Mouse (Mus musculus): ENCODE data around the gene Pacsin2. TPM values are rescaled to one million over a fixed set of nuclear protein-coding genes. Genes with fewer than 3 reads are reported as not detected.

Gene Pacsin2
- polyA plus RNA-seq, 1 experiment from 2014 or later: 43.2 TPM

DNA sequence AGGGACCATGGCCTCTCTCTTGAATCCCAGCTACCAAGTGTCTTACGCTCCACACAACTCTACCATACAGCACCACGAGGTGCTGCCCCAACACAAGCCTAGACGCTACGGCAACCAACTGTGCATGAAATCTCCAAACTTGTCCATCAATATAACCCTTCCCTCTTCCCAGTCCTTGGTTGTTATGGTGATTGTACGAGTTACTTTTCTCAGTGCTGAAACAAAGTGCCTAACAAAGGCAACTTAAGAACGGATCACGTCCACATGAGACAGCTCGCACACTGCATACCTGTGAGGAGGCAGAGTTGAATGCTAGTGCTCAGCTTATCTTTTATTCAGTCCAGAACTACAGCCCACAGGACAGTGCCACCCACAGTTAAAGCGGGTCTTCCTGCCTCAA lies 27.9 kb downstream of the Pacsin2 start:
- no peaks in the 10 kb centered on the region for H3K36me3 ChIP-seq (ENCODE audit: control insufficient read depth, insufficient read depth, low read length)
- DNase-seq (ENCODE audit: low spot score): no peak
- no peaks in the 10 kb centered on the region for H3K27me3 ChIP-seq (ENCODE audit: control insufficient read depth, insufficient read depth, low read length)
- H3K27ac ChIP-seq (ENCODE audit: low read depth, low read length): no peak overlapping the region
- H3K4me1 ChIP-seq (replicated peaks; ENCODE audit: control insufficient read depth, insufficient read depth, low read length): no peaks in the 10 kb centered on the region
- no peak for ATAC-seq (ENCODE audit: low FRiP score)
- WGBS: 81% methylated on average over 9 of the region's 9 CpGs
- no peak overlapping the region for H3K9ac ChIP-seq (ENCODE audit: low read depth, low read length)
- H3K9me3 ChIP-seq (ENCODE audit: control insufficient read depth, low read length): no peaks in the 10 kb centered on the region
- no peak overlapping the region for H3K4me3 ChIP-seq (ENCODE audit: low read depth, low read length)
- no peak overlapping the region for H3K4me2 ChIP-seq (replicated peaks; ENCODE audit: low read depth, low read length)

GRCm38 (mm10) chr15:83435324-83436090 lies 28.9 kb downstream of the Pacsin2 start:
- no peak for DNase-seq (ENCODE audit: low spot score)
- H3K9ac ChIP-seq (ENCODE audit: low read depth, low read length): no peak overlapping the region
- WGBS: 86% methylated on average over 8 of the region's 8 CpGs
- H3K27ac ChIP-seq (ENCODE audit: low read depth, low read length): no peak overlapping the region
- no peaks in the 10 kb centered on the region for H3K27me3 ChIP-seq (ENCODE audit: control insufficient read depth, insufficient read depth, low read length)
- H3K36me3 ChIP-seq (ENCODE audit: control insufficient read depth, insufficient read depth, low read length): no peaks in the 10 kb centered on the region
- no peak overlapping the region for H3K4me3 ChIP-seq (ENCODE audit: low read depth, low read length)
- no peak overlapping the region for H3K4me2 ChIP-seq (replicated peaks; ENCODE audit: low read depth, low read length)
- ATAC-seq (ENCODE audit: low FRiP score): no peak
- H3K4me1 ChIP-seq (replicated peaks; ENCODE audit: control insufficient read depth, insufficient read depth, low read length): no peaks in the 10 kb centered on the region
- no peaks in the 10 kb centered on the region for H3K9me3 ChIP-seq (ENCODE audit: control insufficient read depth, low read length)

GRCm38 (mm10) chr15:83434692-83435091 lies 29.7 kb downstream of the Pacsin2 start:
- 83% methylated on average over 4 of the region's 4 CpGs for WGBS
- no peaks in the 10 kb centered on the region for H3K9me3 ChIP-seq (ENCODE audit: control insufficient read depth, low read length)
- H3K4me3 ChIP-seq (ENCODE audit: low read depth, low read length): no peak overlapping the region
- H3K27ac ChIP-seq (ENCODE audit: low read depth, low read length): no peak overlapping the region
- no peaks in the 10 kb centered on the region for H3K4me1 ChIP-seq (replicated peaks; ENCODE audit: control insufficient read depth, insufficient read depth, low read length)
- no peaks in the 10 kb centered on the region for H3K36me3 ChIP-seq (ENCODE audit: control insufficient read depth, insufficient read depth, low read length)
- no peak overlapping the region for H3K4me2 ChIP-seq (replicated peaks; ENCODE audit: low read depth, low read length)
- DNase-seq (ENCODE audit: low spot score): no peak
- no peaks in the 10 kb centered on the region for H3K27me3 ChIP-seq (ENCODE audit: control insufficient read depth, insufficient read depth, low read length)
- H3K9ac ChIP-seq (ENCODE audit: low read depth, low read length): no peak overlapping the region
- ATAC-seq (ENCODE audit: low FRiP score): no peak

DNA sequence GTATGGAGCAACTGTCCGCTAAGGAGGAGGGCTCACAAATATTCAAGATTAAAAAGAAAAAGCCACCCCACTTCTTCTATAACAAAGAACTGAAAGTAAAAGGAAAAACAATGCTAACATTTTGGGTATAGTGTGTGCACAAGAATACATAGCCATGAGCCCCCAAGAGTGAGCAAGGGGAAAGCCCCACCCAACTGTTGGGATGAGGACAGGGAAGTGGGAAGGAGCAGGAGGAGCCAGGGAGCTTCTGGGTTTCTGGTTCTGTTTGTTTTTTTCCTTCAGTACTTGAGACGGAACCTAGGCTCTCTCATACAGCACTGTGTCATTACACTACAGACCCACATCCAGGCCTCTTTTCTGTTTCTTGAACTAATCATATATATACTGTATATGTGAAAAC lies 31.1 kb downstream of the Pacsin2 start:
- no peaks in the 10 kb centered on the region for H3K27me3 ChIP-seq (ENCODE audit: control insufficient read depth, insufficient read depth, low read length)
- no peak overlapping the region for H3K9ac ChIP-seq (ENCODE audit: low read depth, low read length)
- no peaks in the 10 kb centered on the region for H3K36me3 ChIP-seq (ENCODE audit: control insufficient read depth, insufficient read depth, low read length)
- ATAC-seq (ENCODE audit: low FRiP score) (no peak), DNase-seq (ENCODE audit: low spot score) (no peak)
- H3K4me2 ChIP-seq (replicated peaks; ENCODE audit: low read depth, low read length): no peak overlapping the region
- H3K9me3 ChIP-seq (ENCODE audit: control insufficient read depth, low read length): no peaks in the 10 kb centered on the region
- no peaks in the 10 kb centered on the region for H3K4me1 ChIP-seq (replicated peaks; ENCODE audit: control insufficient read depth, insufficient read depth, low read length)
- no peak overlapping the region for H3K4me3 ChIP-seq (ENCODE audit: low read depth, low read length)
- 84% methylated on average over 2 of the region's 2 CpGs for WGBS
- H3K27ac ChIP-seq (ENCODE audit: low read depth, low read length): no peak overlapping the region

DNA sequence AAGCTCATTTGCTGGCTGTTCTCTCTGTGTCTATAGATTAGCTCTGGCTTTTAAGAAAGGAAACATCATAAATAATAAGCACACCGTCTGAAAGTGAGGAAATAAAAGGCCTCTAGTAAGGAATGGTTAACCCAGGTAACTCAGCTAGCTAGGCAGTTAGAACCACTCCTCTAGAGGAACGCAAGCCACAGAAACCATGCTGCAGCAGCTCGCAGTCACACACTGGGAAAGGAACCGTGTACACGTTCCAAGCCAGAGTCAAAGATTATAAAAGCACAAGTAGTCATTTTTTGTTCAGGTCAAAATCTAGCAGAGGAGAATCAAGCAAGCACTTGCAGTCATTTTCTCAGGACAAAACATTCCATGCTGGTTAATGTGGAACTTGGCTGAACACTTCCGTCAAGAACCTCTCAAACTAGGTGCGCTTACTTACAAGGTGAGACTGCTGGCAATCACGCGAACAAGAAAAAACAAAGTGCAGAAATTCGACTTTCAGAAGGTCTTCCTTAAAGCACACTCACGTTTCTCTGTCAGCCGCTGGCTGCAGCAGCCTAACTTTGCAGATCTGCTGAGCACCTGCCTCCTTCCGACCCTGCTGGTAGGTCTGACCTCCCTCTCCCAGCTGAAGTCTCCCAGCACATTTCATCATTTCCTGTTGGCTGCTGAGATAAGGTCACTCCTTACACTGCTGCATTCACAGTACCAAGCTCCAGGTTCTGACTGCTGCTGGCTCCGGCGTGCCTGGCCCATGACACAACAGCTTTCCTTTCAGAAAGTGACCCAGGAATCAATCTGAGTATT lies 32.0 kb downstream of the Pacsin2 start:
- DNase-seq (ENCODE audit: low spot score) (no peak), ATAC-seq (ENCODE audit: low FRiP score) (no peak)
- Histone ChIP-seq H3K9ac (ENCODE audit: low read depth, low read length) (no peak overlapping the region), H3K4me3 (ENCODE audit: low read depth, low read length) (no peak overlapping the region), H3K4me2 (replicated peaks; ENCODE audit: low read depth, low read length) (no peak overlapping the region), H3K27me3 (ENCODE audit: control insufficient read depth, insufficient read depth, low read length) (no peaks in the 10 kb centered on the region), H3K27ac (ENCODE audit: low read depth, low read length) (no peak overlapping the region), H3K36me3 (ENCODE audit: control insufficient read depth, insufficient read depth, low read length) (no peaks in the 10 kb centered on the region), H3K4me1 (replicated peaks; ENCODE audit: control insufficient read depth, insufficient read depth, low read length) (no peaks in the 10 kb centered on the region), H3K9me3 (ENCODE audit: control insufficient read depth, low read length) (no peaks in the 10 kb centered on the region)
- WGBS: 70% methylated on average over 15 of the region's 15 CpGs

- no peak overlapping the region for H3K4me3 ChIP-seq (ENCODE audit: low read depth, low read length)
- H3K4me1 ChIP-seq (replicated peaks; ENCODE audit: control insufficient read depth, insufficient read depth, low read length): no peaks in the 10 kb centered on the region
- DNase-seq (ENCODE audit: low spot score): no peak
- no peak overlapping the region for H3K9ac ChIP-seq (ENCODE audit: low read depth, low read length)
- no peak for ATAC-seq (ENCODE audit: low FRiP score)
- H3K4me2 ChIP-seq (replicated peaks; ENCODE audit: low read depth, low read length): no peak overlapping the region
- H3K36me3 ChIP-seq (ENCODE audit: control insufficient read depth, insufficient read depth, low read length): no peaks in the 10 kb centered on the region
- H3K27me3 ChIP-seq (ENCODE audit: control insufficient read depth, insufficient read depth, low read length): no peaks in the 10 kb centered on the region
- 94% methylated on average over 14 of the region's 14 CpGs for WGBS
- H3K9me3 ChIP-seq (ENCODE audit: control insufficient read depth, low read length): no peaks in the 10 kb centered on the region
- H3K27ac ChIP-seq (ENCODE audit: low read depth, low read length): no peak overlapping the region
These were observed 33.2 kb downstream of the Pacsin2 start for GRCm38 (mm10) chr15:83430986-83431763.

DNA sequence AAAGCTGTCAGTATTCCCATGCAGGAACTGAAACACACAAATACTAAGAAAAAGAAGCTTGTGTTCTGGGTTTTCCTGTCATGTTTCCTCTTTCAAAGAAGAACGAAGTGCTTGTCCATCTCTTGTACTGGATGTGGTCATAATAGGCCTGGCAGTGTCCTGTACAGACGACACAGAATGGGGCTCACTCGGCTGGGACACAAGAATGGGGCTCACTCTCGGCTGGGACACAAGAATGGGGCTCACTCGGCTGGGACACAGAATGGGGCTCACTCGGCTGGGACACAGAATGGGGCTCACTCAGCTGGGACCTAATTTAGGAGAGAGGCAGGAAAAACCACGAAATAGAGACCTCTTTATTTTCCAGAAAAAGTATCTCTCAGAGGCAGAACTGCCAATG lies 34.0 kb downstream of the Pacsin2 start:
- no peaks in the 10 kb centered on the region for H3K27me3 ChIP-seq (ENCODE audit: control insufficient read depth, insufficient read depth, low read length)
- H3K36me3 ChIP-seq (ENCODE audit: control insufficient read depth, insufficient read depth, low read length): no peaks in the 10 kb centered on the region
- H3K27ac ChIP-seq (ENCODE audit: low read depth, low read length): no peak overlapping the region
- ATAC-seq (ENCODE audit: low FRiP score) (no peak), DNase-seq (ENCODE audit: low spot score) (no peak)
- H3K9ac ChIP-seq (ENCODE audit: low read depth, low read length): no peak overlapping the region
- no peaks in the 10 kb centered on the region for H3K9me3 ChIP-seq (ENCODE audit: control insufficient read depth, low read length)
- 82% methylated on average over 7 of the region's 7 CpGs for WGBS
- no peak overlapping the region for H3K4me2 ChIP-seq (replicated peaks; ENCODE audit: low read depth, low read length)
- H3K4me1 ChIP-seq (replicated peaks; ENCODE audit: control insufficient read depth, insufficient read depth, low read length): no peaks in the 10 kb centered on the region
- no peak overlapping the region for H3K4me3 ChIP-seq (ENCODE audit: low read depth, low read length)

DNA sequence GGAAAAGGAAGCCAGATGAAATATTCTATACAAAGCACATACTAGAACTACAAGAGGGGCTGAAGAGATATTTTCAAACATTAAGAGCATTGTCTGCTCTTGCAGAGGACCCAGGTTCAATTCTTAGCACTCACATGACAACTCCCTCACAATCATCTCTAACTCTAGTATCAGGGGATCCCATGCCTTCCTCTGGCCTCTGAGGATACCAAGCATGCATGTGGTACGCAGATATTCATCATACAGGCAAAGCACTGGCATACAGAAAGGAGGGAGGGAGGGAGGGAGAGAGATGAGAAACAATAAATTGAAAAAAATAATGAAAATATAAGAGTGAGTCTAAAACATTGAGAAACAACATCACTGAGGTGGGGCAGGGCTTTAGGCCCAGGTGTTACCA lies 35.8 kb downstream of the Pacsin2 start:
- no peak overlapping the region for H3K4me2 ChIP-seq (replicated peaks; ENCODE audit: low read depth, low read length)
- no peaks in the 10 kb centered on the region for H3K4me1 ChIP-seq (replicated peaks; ENCODE audit: control insufficient read depth, insufficient read depth, low read length)
- no peak overlapping the region for H3K4me3 ChIP-seq (ENCODE audit: low read depth, low read length)
- H3K27ac ChIP-seq (ENCODE audit: low read depth, low read length): no peak overlapping the region
- H3K27me3 ChIP-seq (ENCODE audit: control insufficient read depth, insufficient read depth, low read length): no peaks in the 10 kb centered on the region
- no peak overlapping the region for H3K9ac ChIP-seq (ENCODE audit: low read depth, low read length)
- no peaks in the 10 kb centered on the region for H3K36me3 ChIP-seq (ENCODE audit: control insufficient read depth, insufficient read depth, low read length)
- H3K9me3 ChIP-seq (ENCODE audit: control insufficient read depth, low read length): no peaks in the 10 kb centered on the region
- WGBS: 94% methylated on average over 1 of the region's 1 CpGs
- no peak for DNase-seq (ENCODE audit: low spot score)
- ATAC-seq (ENCODE audit: low FRiP score): no peak
